Mouse (Mus musculus): ENCODE data around the gene Pcyt1a.

The Pcyt1a gene

GRCm38 (mm10) chr16:32509066-32509942 is 78.6 kb downstream of the Pcyt1a start:
- DNase-seq (ENCODE audit: low read depth, low spot score): peak; percentile 93

GRCm38 (mm10) chr16:32510399-32511337 is 79.9 kb downstream of the Pcyt1a start:
- DNase-seq (ENCODE audit: low read depth, low spot score): peak; percentile 74

GRCm38 (mm10) chr16:32511338-32511734 is 80.6 kb downstream of the Pcyt1a start:
- DNase-seq (ENCODE audit: low read depth, low spot score): no peak

GRCm38 (mm10) chr16:32511827-32512490 is 81.2 kb downstream of the Pcyt1a start:
- DNase-seq (ENCODE audit: low read depth, low spot score): peak; percentile 71

- no peak for DNase-seq (ENCODE audit: low read depth, low spot score)
Observed at GRCm38 (mm10) chr16:32512921-32513320, 82.2 kb downstream of the Pcyt1a start.

- no peak for DNase-seq (ENCODE audit: low read depth, low spot score)
Observed at GRCm38 (mm10) chr16:32513401-32513800, 82.7 kb downstream of the Pcyt1a start.

GRCm38 (mm10) chr16:32513948-32514347 is 83.2 kb downstream of the Pcyt1a start:
- DNase-seq (ENCODE audit: low read depth, low spot score): no peak

GRCm38 (mm10) chr16:32516006-32516962 is 85.6 kb downstream of the Pcyt1a start:
- DNase-seq (ENCODE audit: low read depth, low spot score): peak; percentile 69

- no peak for DNase-seq (ENCODE audit: low read depth, low spot score)
Observed at GRCm38 (mm10) chr16:32517785-32518481, 87.2 kb downstream of the Pcyt1a start.

- no peak for DNase-seq (ENCODE audit: low read depth, low spot score)
Observed at GRCm38 (mm10) chr16:32519656-32520371, 89.1 kb downstream of the Pcyt1a start.

- no peak for DNase-seq (ENCODE audit: low read depth, low spot score)
Observed at GRCm38 (mm10) chr16:32520372-32520748, 89.6 kb downstream of the Pcyt1a start.

- no peak for DNase-seq (ENCODE audit: low read depth, low spot score)
Observed at GRCm38 (mm10) chr16:32522578-32523194, 92.0 kb downstream of the Pcyt1a start.

- DNase-seq (ENCODE audit: low read depth, low spot score): no peak
Observed at GRCm38 (mm10) chr16:32523462-32524243, 92.9 kb downstream of the Pcyt1a start.

- DNase-seq (ENCODE audit: low read depth, low spot score): no peak
Observed at GRCm38 (mm10) chr16:32524244-32524615, 93.5 kb downstream of the Pcyt1a start.

Data from c-Kit-negative CD71-positive TER-119-positive erythroid progenitor cells, embryonic 14.5 days (primary cell).